Mouse (Mus musculus): ENCODE results near the gene Rsad2. TPM values are rescaled to one million over a fixed set of nuclear protein-coding genes. Genes with fewer than 3 reads are reported as not detected.
A peak's percentile ranks its signal among the peaks of the same experiment; 100 is the strongest.
"Not testable (repeated sequence)": the region's sequence is repeated elsewhere in the genome, so short reads cannot be mapped to it uniquely, and the experiment has no call there.

The Rsad2 gene
- 1.1 and 1.2 TPM in 2 replicates for polyA plus RNA-seq (2015; fragmentation: Nextera tagmentation; extraction: Ambion mirVana)

DNA sequence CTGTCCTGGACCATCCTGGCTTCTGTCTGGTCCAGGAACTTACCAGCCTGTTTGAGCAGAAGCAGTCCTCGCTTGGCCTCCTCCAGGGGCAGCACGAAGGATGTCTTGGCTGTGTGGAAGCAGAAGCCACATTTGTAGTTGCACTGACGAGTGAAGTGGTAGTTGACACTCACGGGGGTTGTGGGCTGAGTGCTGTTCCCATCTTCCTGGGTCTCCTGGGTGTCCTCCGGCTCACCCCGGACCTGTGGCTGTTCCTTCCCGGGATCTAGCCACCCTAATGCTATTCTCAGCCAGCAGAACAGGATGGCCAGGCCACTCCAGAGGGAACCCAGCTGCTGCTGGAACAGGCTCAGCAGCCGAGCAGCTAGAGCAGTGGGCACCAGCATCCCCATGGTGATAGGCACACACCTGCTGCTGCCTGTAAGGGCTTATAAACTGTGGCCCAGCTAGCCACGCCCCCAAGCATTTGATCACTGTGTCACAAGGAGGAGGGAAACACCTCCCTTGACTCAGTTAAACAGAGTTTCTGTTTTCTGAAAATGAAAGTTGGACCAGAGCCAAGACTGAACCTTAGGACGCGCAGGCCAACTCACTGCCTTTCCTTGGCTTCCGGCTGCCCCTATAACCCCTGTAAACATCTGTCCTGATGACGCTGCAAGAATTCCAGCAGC is at the start of gene Rsad2:
TSS of gene Rsad2 (minus strand) at position 425 of the 671 bp plus-strand sequence.
- 26% methylated on average over 13 of the region's 13 CpGs for WGBS
- H3K9ac ChIP-seq, result no peak within 1 kb of the TSS
- H3K27ac ChIP-seq, result peak within 1 kb of the TSS; percentile 5; the same call in 1 of the 2 replicates
- H3K4me2 ChIP-seq (replicated peaks), result peak within 1 kb of the TSS; percentile 49
- ATAC-seq, result peak; percentile 92
- H3K36me3 ChIP-seq, result no peaks in the 10 kb centered on the region
- H3K4me1 ChIP-seq (replicated peaks), result peaks cover 8% of the 10 kb centered on the region
- no peak within 1 kb of the TSS for H3K4me3 ChIP-seq (replicated peaks)
- no peaks in the 10 kb centered on the region for H3K27me3 ChIP-seq (replicated peaks)
- no peaks in the 10 kb centered on the region for H3K9me3 ChIP-seq

DNA sequence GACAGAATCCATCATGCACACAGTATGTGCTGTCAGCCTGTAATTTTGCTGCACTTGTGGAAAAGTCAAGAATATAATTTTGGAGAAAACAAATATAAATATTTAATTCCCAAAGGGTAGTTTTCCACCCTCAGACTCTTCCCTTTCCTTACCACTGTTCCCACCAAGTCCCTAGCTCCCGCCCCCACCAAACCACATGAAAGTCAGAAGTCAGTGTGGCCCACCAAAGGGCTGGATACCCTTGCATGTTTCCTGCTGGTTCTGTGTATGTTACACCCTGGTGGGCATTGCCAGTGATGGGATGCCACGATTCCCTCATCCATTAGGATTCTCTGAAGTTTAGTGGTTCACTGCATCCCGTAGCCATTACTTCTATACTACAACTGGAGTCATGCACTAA is 44.8 kb upstream of the Rsad2 start:
- no peaks in the 10 kb centered on the region for H3K27me3 ChIP-seq (replicated peaks)
- H3K36me3 ChIP-seq, result no peaks in the 10 kb centered on the region
- no peak for ATAC-seq
- no peaks in the 10 kb centered on the region for H3K4me1 ChIP-seq (replicated peaks)
- 83% methylated on average over 3 of the region's 3 CpGs for WGBS
- H3K9me3 ChIP-seq, result no peaks in the 10 kb centered on the region
- no peak overlapping the region for H3K9ac ChIP-seq
- H3K4me2 ChIP-seq (replicated peaks), result no peak overlapping the region
- no peak overlapping the region for H3K4me3 ChIP-seq (replicated peaks)
- no peak overlapping the region for H3K27ac ChIP-seq

DNA sequence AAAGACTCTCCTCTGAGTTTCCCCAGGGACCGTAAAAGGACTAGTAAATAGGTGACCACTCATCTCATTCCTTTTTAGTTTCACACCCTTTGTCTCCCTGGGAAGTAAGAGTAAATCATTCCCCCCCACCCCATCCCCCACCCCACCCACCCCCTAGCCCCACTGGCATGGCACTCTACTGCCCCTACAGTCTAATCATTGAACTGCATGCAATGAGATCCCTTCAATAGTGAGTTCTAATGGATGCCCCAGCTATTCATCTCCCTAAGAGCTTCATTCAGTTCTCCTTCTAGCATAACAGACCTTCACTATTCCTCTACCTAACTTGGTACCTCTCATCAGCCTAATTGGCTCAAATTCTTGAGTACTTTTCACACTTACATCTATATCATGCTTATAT is 33.7 kb upstream of the Rsad2 start:
- Histone ChIP-seq H3K9me3 (no peaks in the 10 kb centered on the region), H3K4me3 (replicated peaks) (no peak overlapping the region), H3K27me3 (replicated peaks) (no peaks in the 10 kb centered on the region), H3K4me1 (replicated peaks) (no peaks in the 10 kb centered on the region), H3K9ac (no peak overlapping the region), H3K27ac (no peak overlapping the region), H3K4me2 (replicated peaks) (no peak overlapping the region), H3K36me3 (no peaks in the 10 kb centered on the region)
- WGBS, result 100% methylated on average over 1 of the region's 1 CpGs
- no peak for ATAC-seq

DNA sequence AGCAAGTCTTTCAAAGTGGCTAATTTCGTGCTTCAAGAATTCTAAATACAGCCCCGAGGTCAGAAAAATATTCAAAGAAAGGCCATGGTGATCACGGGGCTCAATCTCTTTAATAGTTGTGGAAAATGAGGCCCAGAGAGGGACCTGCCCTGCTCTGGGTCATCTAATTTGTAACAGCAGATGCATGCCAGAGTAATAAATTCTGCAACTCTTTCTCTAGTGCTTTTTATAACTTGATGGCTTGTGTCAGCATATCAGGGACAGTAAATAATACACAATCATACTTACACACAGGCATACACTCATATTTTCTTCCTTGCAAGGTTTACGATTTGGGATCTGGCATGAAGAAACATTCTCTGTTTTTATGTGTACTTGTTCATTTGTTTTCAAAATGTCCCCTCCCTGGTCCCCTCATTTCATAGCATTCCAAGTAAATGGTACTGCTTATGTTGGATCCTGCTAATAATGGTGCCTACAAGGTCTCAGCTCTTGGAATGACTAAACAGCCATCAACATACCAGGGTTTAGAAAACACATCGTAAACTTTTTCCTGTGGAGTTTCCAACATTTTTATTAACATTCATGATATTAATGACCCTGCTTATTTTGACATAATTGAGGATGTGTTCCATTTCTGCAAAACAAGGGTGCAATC is 32.5 kb upstream of the Rsad2 start:
- H3K4me2 ChIP-seq (replicated peaks), result no peak overlapping the region
- no peaks in the 10 kb centered on the region for H3K27me3 ChIP-seq (replicated peaks)
- no peak overlapping the region for H3K9ac ChIP-seq
- no peaks in the 10 kb centered on the region for H3K36me3 ChIP-seq
- H3K4me1 ChIP-seq (replicated peaks), result no peaks in the 10 kb centered on the region
- H3K27ac ChIP-seq, result no peak overlapping the region
- no peaks in the 10 kb centered on the region for H3K9me3 ChIP-seq
- no peak overlapping the region for H3K4me3 ChIP-seq (replicated peaks)
- 47% methylated on average over 5 of the region's 5 CpGs for WGBS
- no peak for ATAC-seq

DNA sequence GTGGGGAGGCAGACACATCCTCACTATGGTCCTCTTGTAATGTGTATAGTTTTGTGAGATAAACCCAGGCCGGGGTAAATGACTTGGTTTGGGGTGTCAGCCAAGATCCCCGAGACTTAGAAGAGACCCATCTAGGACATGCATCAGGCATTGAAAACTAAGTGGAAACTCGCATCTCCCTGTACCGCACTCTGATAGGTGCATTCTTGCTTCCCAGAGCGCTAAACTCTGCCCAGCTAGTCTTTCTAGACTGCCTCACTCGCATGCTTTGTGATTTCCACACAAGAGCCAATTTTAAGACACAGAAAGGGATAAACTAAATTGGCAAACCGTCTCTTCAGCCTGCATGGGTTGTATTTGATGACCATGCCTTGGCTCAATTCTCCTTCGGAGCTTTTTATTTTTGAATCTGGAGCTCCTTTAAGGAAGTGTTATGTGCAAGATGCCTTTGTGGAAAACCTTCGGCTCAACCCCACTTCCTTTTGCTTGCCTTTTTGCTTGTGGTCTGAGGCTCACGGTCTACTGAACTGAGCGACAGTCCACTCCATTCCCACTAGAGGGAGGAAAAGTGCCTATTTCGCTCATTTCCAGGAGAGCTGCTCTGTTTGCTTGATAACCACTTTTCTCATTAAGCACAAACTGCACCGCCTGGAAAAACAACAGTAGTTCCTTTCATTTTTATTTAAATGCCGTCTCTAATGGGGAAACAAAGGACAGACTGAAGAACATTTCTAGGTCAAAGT is 31.8 kb upstream of the Rsad2 start:
- H3K27me3 ChIP-seq (replicated peaks), result no peaks in the 10 kb centered on the region
- H3K4me3 ChIP-seq (replicated peaks), result no peak overlapping the region
- H3K4me2 ChIP-seq (replicated peaks), result no peak overlapping the region
- H3K9ac ChIP-seq, result no peak overlapping the region
- no peak overlapping the region for H3K27ac ChIP-seq
- 53% methylated on average over 14 of the region's 14 CpGs for WGBS
- no peaks in the 10 kb centered on the region for H3K4me1 ChIP-seq (replicated peaks)
- H3K36me3 ChIP-seq, result no peaks in the 10 kb centered on the region
- no peaks in the 10 kb centered on the region for H3K9me3 ChIP-seq
- ATAC-seq, result 0 out of 2 replicates have a peak, but pooled peaks have one; percentile 51

DNA sequence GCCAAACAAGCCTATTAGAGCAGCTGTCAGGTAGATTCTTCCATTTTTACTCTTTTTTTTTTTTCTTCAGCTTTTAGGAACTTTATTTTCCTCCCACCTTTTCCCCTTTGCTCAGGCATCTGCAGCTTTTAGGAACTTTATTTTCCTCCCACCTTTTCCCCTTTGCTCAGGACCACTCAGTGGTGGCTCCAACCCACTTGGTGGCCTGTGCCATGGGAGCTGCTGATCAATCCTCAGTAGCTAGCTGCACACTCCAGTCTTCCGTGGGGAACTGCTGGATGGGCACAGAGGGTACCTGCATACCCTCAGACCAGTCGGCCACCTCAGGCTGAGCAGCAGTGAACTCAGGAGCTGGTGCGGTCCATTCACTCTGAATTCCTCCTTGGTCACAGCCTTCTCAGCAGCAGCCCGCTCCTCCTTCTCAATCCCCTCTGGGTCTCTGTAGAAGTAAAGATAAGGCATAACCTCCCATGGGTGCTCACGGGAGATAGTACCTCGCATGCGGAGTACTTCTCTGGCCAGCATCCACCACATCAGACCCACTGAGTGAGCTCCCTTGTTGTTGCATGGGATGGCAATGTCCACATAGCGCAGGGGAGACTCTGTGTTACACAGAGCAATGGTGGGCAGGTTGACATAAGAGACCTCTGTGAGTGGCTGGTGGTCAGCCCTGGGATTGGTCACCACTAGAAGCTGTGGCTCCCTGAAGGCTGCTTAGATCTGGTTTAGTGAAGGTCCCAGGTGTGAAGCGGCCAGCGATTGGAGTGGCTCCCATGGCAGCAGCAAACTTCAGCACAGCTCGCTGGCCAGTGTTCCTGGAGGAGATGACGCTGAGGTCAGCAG is 29.7 kb upstream of the Rsad2 start:
- H3K27ac ChIP-seq; H3K4me3 ChIP-seq (replicated peaks); H3K9me3 ChIP-seq; H3K4me2 ChIP-seq (replicated peaks); H3K27me3 ChIP-seq (replicated peaks); H3K9ac ChIP-seq; H3K4me1 ChIP-seq (replicated peaks); ATAC-seq; H3K36me3 ChIP-seq: not testable (repeated sequence)
- 89% methylated on average over 12 of the region's 12 CpGs for WGBS

DNA sequence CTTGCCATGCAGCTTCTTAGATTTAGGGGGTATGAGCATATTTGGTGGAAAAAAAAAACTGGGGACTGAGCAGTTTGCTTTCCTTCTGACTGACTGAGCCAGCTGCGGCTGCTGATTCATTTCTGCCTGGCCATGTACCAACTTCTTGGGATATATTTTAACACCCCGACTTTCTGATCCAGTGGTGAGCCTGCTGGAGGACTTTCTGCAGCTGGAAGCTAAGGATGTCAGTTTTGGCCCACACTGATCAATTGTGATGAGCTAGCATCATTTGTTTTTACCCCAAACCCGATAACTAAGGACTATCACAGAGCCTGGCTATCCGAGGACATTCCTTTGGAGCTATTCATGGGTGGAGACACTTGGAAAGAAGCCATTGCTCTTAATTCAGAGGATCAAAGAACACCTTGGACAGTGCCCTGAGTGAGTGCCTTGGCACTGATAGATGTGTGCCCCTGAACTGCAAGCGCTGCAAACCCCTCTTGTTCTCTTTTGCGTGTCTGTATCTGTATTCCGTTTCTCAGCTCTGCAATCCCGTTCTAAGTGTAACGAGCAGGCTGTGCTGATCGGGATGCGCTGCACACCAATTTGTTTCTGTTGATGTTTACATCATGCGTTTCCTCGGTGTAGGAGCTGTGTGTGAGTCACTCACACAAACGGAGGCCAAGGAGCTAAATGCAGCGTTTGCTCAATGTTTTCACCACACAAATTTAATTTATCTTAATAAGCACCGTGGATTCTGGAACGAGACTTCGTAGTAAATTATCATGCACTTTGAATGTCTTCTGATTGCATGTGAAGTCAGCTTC is 22.1 kb upstream of the Rsad2 start:
- no peak for ATAC-seq
- Histone ChIP-seq H3K9me3 (no peaks in the 10 kb centered on the region), H3K4me2 (replicated peaks) (no peak overlapping the region), H3K4me1 (replicated peaks) (no peaks in the 10 kb centered on the region), H3K4me3 (replicated peaks) (no peak overlapping the region), H3K9ac (no peak overlapping the region), H3K27ac (no peak overlapping the region), H3K36me3 (no peaks in the 10 kb centered on the region), H3K27me3 (replicated peaks) (no peaks in the 10 kb centered on the region)
- WGBS, result 77% methylated on average over 18 of the region's 18 CpGs

DNA sequence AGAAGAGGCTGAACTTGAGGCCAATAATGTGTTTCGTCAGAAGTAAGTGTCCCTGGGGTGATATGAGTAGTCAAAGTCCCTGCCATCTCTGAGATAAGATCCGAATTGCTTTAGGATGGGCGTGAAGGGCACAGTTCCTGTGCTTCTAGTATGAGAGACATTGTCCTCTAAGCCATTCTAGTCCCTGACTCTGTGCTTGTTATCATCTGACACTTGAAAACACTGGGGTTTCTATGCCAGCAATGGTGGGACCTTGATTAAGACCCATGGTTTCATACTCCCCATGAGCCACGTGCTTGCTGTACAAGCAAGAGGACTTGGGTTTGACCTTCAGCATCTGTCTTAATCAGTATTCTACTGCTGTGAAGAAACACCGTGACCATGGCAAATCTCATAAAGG is 20.9 kb upstream of the Rsad2 start:
- ATAC-seq, result no peak
- Histone ChIP-seq H3K4me1 (replicated peaks) (no peaks in the 10 kb centered on the region), H3K36me3 (no peaks in the 10 kb centered on the region), H3K4me2 (replicated peaks) (no peak overlapping the region), H3K27me3 (replicated peaks) (no peaks in the 10 kb centered on the region), H3K27ac (no peak overlapping the region), H3K4me3 (replicated peaks) (no peak overlapping the region), H3K9me3 (no peaks in the 10 kb centered on the region), H3K9ac (no peak overlapping the region)
- 91% methylated on average over 5 of the region's 5 CpGs for WGBS

DNA sequence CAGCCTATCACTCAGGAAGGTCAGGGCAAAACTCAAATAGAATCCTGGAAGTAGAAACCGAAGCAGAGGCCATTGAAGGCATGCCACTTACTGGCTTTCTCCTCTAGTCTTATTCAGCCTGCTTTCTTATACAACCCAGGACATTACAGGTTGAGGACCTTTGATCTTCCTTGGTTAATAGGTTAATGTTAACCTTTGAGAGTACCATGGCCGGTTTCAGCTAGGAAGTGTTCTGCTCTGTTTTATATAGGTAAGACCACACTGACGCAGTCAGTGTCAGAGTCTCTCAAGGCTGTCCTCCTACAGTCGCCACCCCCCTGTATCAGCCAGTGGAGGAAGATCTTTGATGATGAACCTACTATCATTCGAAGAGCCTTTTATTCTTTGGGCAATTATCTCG is 17.5 kb upstream of the Rsad2 start:
- H3K9ac ChIP-seq, result no peak overlapping the region
- peaks cover 4% of the 10 kb centered on the region; the same call in 1 of the 2 replicates for H3K4me1 ChIP-seq (replicated peaks)
- 83% methylated on average over 6 of the region's 6 CpGs for WGBS
- H3K9me3 ChIP-seq, result no peaks in the 10 kb centered on the region
- no peak overlapping the region for H3K4me3 ChIP-seq (replicated peaks)
- no peak overlapping the region for H3K27ac ChIP-seq
- H3K27me3 ChIP-seq (replicated peaks), result no peaks in the 10 kb centered on the region
- H3K4me2 ChIP-seq (replicated peaks), result no peak overlapping the region
- ATAC-seq, result no peak
- no peaks in the 10 kb centered on the region for H3K36me3 ChIP-seq

DNA sequence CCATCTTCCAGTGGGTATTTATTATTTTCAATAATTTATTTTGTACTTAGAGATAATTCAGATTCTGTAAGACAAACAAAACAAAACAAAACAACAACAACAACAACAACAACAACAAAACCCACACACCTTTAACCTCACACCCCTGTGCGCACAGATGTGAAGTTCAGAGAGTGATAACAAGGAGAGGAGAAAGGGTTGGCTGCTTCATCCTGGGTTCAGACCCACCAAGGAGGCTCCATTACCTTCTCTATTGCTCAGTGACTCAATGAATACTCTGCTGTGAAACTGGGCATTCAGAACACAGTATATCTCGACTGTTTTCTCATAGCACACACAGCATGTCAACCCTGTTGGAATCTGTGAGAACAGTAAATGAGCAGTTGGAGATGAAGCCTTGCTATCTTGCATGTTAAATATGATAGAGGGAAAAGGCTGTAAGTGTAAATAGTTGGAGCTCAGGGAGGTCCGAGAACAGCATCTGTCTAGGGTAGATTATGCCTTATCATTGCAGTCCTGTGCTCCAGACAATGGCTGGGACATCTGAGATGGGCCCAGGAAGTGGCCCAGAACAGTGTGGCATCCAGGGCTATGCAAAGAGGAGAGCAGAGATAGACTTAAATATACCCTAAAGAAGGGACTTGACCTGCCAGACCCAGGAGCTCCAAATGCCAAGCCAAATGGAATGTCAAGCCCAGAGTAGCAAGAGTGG is 16.7 kb upstream of the Rsad2 start:
- Histone ChIP-seq H3K9me3 (no peaks in the 10 kb centered on the region), H3K4me2 (replicated peaks) (no peak overlapping the region), H3K4me3 (replicated peaks) (no peak overlapping the region), H3K27ac (no peak overlapping the region), H3K4me1 (replicated peaks) (peaks cover 4% of the 10 kb centered on the region; the same call in 1 of the 2 replicates), H3K9ac (no peak overlapping the region), H3K36me3 (no peaks in the 10 kb centered on the region), H3K27me3 (replicated peaks) (no peaks in the 10 kb centered on the region)
- WGBS, result 87% methylated on average over 3 of the region's 3 CpGs
- ATAC-seq, result no peak; the same call in 1 of the 2 replicates

DNA sequence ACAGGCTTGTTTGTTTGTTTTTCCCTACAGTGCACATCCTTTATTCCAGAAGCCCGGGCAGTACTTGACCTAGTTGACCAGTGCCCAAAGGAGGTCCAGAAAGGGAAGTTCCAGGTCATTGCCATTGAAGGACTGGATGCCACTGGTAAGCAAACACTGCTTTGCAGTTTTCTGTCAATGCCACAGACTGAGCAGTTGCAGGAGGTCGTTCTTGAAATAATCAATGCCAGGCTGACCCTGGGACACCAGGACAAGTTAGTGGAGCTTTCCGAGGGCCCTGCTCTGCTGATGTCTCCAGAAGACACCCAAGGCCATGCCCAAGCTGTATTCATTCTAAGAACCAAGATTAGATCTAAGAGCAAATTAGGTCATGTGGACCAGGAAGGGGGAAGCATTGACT is 15.1 kb upstream of the Rsad2 start:
- H3K27ac ChIP-seq, result no peak overlapping the region
- WGBS, result 62% methylated on average over 3 of the region's 3 CpGs
- H3K9me3 ChIP-seq, result no peaks in the 10 kb centered on the region
- no peaks in the 10 kb centered on the region for H3K36me3 ChIP-seq
- no peaks in the 10 kb centered on the region for H3K27me3 ChIP-seq (replicated peaks)
- ATAC-seq, result no peak
- no peak overlapping the region for H3K9ac ChIP-seq
- H3K4me1 ChIP-seq (replicated peaks), result peaks cover 4% of the 10 kb centered on the region; the same call in 1 of the 2 replicates
- H3K4me2 ChIP-seq (replicated peaks), result no peak overlapping the region
- H3K4me3 ChIP-seq (replicated peaks), result no peak overlapping the region
